Mouse (Mus musculus) spleen, embryonic (tissue): ENCODE results near the gene Ric8b.

Source experiments
- CTCF ChIA-PET: fragments of 350-600 bp; sonication (Branson Sonifier 250); formaldehyde crosslinking; loops from one replicate; lab custom pipeline; 2022; lab: Charles Lee

The Ric8b gene

DNA sequence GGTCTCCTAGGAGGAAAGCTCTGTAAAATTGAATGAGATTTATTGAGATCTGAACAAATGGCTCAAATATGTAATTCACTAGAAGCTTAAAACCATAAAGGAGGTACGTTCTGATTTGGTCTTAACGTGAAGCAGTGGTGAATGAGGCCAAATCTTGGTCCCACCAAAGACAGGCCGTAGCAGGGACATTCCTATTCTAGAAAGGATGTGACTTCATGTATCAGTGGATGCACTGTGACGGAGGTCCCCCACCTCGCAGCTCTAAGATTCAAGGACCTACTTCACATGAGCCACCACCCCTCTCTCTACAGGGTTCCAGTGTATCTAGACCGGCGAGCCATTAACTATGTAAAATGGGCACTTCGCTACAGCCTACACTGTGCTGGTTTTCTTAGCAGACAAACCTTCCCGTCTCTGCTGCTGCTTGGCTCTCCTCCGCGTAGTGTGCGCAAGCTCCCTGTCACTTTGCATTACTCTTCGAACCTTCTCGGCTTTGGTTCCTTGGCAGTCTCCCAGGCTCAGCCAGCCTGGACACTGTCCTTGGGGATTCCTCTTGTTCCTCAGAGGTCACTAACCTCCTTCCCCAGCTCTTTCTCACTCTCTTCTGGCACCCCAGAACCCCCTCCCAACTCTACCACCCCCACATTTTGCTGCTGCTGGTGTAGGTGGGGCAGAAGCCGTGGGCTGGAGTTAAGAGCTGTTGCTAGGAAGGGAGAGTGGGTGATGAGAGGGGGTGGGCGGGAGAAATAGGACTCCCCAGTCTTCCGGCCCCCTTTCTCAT is 8.2 kb upstream of the Ric8b start:
- CTCF ChIA-PET = no interaction called here

DNA sequence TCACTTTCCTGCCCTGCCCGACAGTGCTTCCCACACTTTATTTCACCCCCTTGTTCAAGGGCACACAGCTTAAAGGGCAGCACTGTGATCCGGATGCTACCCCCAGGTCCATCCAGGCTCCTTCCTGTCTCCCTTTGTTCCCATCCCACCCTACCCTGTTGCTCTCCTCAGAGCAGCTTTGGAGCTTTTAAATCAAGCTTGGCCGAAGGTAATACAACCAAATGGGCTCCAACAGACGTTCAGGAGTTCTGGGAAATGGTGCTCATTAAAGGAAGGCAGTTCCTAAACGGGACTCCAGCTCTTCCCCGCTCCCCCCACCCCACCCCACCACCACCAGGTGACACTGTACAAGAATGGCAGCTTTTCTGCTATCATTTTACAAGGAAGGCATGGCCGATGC is 7.2 kb upstream of the Ric8b start:
- CTCF ChIA-PET = interaction anchor here (0.5 kb wide), 1 partner anchor 26 kb away, joined by 3 read pairs; no protein-coding TSS in a partner anchor

DNA sequence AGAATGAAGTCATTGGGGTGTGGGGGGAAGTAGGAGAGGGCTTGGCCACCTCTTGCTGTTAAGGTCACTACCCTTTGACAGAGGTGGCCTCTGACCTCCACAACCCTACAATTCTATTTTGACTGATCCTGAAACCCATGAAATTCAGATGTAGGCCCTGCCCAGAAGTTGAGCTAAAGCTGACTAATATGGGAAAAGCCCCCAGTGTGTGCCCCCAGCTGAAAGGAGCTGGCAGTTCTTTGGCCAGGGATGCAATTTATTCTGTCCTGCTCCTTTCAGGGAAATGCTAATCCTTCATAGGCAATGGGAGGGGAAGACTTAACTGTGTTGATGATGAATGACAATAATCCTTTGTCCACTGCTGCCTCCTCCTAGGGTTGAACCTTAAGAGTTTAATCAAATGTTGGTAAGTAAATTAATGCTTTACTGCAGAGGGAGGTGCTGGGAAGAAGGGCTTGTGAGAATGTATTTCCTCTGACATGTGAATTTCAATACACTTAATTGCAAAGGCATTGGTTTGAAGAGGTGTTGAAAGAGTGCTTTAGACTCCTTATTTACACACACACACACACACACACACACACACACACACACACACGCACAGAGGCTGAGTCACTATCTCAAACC is 6.5 kb upstream of the Ric8b start:
- CTCF ChIA-PET = no interaction called here

DNA sequence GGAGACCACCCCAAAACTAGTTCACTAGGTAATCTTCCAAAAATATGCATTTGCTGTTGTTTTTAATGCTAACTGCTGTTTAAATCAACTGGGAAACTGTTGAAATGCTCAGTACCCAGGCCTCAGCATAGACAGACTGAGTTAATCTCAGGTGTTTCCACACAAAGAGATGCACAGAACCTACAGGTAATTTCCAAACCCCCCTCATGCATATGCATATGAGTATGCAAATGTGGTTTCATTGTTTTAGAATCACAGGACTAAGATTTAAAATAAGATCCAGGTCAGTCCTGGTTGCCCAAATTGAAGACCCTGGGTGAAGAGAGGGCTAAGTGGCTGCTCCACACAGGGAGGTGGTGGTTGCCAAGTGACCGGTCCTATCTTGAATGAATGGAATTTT is 4.3 kb upstream of the Ric8b start:
- CTCF ChIA-PET = no interaction called here

DNA sequence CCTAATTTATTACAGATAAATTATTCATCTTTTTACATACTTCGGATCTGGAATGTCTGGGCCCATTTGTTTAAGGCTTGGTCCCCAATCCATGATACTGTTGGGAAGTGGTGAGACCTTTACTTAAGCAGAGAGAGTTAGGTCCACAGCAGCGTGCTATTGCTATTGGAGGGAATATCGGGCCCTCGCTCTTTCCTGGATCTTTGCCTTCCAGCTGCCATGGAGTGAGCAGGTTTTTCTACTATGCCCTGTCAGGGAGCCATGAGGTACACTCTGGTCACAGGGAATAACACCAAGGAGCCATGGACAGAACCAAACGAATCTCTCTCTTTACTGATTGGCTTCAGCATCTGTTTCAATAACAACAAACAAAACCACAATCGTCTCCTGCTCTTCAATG is 1.9 kb upstream of the Ric8b start:
- CTCF ChIA-PET = no interaction called here

DNA sequence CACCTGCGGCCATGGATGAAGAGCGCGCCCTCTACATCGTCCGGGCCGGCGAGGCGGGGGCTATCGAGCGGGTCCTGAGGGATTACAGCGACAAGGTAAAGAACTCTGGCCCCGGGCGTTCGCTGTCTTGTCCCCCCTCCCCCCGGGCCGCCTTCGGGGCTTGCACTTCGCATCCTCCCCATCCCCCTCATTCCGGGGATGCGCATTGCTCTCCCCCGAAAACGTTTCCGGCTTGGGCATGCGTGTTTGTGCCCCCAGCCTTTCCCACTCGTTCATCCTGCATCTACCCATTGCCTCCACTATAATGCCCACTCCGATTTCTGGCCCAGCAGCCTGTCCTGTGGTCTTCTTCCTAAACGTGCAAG is 297 bp downstream of the Ric8b start:
- CTCF ChIA-PET = no interaction called here

GRCm38 (mm10) chr10:84926336-84926735 is 8.9 kb downstream of the Ric8b start:
- CTCF ChIA-PET = no interaction called here

DNA sequence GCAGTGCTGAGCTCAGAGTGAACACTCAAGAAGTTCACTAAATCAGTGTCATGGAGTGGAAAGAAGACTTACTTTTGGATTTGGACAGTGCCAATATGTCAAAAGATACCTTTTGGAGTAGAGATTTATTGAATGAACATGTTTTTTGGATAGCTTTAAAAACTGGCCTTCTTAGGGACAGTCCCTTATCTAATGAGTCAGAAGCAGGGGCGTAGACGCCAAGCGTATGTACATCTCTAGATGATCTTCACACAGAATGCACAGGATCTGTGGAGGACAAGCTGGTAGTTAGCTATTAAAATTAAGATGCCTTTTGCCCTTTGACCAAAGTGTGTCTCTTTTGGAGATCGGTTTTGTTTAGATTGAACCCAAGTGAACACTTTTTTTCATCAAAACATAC is 9.5 kb downstream of the Ric8b start:
- CTCF ChIA-PET = no interaction called here

DNA sequence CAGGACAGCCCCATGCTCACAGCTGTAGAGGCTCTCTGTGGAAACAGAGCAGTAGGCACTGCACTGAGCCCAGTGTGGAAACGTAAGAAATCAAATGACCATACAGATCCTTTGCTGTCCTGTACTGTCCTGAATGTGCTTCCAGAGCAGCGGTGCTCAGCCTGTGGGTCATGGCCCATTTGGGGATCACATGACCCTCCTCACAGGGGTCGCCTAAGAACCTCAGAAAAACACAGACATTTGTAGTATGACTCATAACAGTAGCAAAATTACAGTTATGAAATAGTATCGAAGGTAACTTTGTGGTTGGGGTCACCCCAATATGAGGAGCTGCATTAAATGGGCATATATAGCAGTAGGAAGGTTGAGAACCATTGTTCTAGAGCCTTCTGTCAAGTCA is 11.0 kb downstream of the Ric8b start:
- CTCF ChIA-PET = no interaction called here

DNA sequence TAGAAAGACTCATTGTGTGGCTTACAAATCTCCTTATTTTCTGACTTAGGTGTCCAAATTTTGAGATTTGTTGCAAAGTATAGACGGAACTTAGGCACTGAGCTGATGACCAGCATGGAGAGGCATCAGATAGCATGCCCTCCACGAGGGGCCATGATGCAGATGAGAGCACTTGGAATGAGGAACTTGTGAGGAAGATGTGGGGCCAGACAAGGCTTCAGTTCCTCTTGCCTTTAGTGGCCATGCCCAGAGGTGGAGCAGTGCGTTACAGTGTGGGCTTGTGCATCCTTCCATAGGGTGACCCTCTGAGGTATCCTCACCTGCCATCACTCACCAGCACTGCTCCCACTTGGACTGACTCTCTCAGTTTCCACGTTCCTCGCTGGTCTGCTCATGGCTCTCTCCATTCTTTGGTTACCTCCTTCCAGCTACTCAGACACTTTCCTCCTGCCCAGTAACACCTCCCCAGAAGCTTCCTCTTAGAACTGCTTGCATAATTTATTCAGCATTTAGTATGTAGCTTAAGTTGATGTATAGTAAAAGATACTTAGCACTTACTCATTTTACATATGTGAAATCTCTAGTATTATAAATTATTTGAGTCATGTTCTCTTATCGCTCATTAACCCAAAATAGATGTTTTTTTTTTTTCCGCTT is 18.3 kb downstream of the Ric8b start:
- CTCF ChIA-PET = interaction anchor here (0.7 kb wide), 2 partner anchors 26 to 425 kb away, joined by 3 to 4 read pairs; no protein-coding TSS in a partner anchor

DNA sequence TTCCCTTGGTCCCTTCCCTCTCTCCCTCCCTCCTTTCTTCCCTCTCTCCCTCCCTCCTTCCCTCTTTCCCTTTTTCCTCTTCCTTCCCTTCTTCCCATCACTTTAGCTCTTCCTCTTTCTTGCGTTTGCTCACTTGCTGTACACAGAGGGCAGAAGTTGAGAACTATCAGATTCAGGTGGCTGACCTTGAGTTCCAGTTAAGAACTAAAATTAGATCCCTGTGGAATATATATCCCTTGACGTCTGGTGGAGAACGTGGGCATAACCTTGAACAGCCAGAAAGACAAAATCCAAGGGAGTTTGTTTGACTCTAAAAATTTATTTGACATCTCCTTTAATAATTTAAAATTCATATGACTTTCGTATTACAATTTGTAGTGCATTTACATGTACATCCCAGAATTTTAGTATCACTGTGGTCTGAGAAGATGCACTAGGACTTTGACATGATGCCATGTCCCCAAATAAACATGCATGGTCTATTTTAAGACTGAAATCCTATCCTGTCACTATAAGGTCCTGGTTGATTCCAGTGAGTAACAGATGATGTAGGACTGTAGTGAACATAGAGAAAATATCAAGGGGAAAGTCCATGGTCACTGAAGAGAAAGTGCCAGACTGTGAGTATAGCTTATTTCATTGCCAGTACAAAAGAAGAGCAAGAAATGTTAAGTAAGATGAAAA is 19.6 kb downstream of the Ric8b start:
- CTCF ChIA-PET = no interaction called here

DNA sequence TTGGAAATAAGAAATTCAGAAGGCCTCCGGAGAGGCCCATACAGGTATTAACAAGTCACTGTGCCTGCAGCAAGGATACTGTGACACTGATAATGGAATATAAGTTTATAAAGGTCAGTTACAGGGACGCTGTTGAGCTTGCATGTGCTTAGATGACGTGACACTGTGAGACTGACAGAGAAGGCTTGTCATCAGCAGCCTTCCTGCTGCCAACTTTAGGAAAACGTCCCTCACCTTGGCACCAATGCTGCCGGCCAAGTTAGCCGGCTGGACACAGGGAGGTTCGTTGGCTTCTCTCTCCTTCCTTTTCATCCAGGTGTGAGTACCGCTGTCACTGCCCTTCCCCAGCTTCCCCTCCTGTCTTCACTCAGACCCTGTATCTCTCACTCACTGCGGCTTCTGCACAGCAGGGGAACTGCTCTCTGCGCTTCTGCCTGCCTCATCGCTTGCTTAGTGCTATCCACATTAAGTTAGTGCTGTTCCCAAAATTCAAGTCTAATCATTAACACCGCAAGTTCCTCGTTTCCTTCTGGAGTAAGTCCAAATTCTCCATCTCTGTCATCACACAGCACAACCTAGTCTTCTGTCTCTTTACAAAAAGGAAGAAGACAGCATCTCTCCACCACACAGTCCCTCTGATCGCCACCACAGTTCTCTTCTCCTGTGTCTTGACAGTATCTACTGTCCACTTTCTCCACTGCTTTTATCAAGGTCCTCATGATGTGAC is 20.8 kb downstream of the Ric8b start:
- CTCF ChIA-PET = no interaction called here

DNA sequence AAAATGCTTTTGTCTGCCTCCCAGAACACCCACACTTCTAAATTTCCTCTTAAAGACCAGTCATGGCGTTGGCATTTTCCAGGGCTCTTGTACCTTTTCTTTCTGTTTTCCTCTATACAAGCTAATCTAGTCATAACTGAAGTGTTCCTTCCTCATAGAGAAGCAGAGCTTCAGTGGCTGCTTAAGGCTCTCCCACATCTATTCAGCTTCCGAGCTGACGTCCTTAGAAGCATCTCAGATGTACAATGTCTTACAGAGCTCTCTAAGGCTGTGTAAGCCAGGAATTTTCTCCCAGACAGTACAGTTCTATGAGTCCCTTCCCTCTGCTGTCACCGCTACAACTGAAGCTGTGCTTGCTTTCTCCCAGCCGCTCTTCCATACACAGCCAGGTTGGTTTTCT is 21.5 kb downstream of the Ric8b start:
- CTCF ChIA-PET = no interaction called here

- CTCF ChIA-PET = no interaction called here
Measured at GRCm38 (mm10) chr10:84940356-84940755, 22.9 kb downstream of the Ric8b start.

DNA sequence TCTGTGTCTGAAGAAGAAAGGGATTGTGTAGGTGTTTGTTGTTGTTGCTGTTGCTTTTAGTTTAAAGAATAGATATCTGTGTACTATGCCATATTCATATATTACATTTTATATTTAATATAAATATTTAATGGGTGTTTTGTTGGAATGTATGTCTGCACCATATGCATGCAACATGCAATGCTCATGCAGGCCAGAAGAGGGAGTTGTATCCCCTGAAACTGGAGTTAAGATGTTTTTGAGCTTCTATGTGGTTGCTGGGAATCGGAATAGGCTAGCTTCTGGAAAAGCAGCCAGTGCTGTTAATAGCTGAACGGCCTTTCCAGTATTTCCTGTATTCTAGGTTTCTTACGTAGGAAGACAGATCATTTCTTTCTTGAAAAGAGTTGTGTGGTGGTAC is 28.3 kb downstream of the Ric8b start:
- CTCF ChIA-PET = no interaction called here

- CTCF ChIA-PET = no interaction called here
Measured at GRCm38 (mm10) chr10:84948970-84949683, 31.7 kb downstream of the Ric8b start.

DNA sequence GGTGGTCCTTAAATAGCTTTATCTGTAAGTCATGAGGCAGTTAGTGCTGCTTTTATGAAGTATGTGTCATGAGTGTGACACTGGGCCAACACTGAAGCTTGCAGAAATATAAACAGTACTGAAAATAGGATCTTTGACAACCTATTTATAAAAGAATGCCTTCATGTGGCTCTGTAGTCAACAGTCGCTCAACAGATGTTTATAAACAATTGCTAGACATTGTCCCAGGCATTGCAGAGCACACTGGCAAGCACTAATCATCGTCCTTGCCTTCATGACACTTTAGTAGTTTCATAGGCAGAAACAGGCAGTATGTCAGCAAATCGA is 32.2 kb downstream of the Ric8b start:
- CTCF ChIA-PET = no interaction called here

GRCm38 (mm10) chr10:84950384-84950783 is 33.0 kb downstream of the Ric8b start:
- CTCF ChIA-PET = no interaction called here

DNA sequence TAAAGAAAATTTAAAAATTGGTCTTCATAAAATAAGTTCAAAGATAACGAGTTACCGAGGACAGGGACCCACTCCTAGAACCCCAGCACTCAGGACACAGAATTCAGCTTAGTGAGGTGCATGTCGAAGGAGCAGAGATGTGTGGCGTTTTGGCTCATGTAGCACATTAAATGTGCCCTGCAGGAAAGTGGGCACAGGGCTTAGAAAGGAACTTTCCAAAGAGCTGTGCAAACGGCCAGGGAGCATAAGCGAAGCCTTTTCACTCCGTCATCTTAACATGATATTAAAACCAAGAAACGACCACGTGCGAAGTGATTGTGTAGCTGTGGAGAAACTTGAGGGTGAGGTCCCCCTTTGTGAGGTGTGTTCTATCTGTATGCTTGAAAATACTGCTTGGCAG is 36.8 kb downstream of the Ric8b start:
- CTCF ChIA-PET = no interaction called here

DNA sequence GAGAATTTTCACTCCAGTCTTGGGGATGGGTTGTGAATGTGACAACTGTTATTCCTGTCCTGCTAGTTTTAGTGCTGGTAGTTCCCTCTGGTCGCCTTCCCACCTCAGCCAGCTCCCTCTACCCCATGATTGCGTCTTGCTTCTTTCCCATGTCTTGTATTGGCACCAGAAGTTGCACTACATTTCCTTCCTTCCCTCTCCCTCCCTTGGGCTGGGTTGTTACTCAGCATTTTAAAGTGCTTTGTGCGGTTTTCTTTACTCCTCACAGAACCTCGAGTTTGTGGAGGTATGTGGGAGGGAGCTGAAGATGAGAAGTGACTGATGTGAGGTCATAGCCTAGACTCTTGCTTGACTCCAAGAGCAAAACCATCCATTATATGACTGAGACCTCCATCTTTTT is 38.8 kb downstream of the Ric8b start:
- CTCF ChIA-PET = no interaction called here

GRCm38 (mm10) chr10:84958597-84958996 is 41.2 kb downstream of the Ric8b start:
- CTCF ChIA-PET = no interaction called here
